Mouse (Mus musculus): Measurements from ENCODE around the gene Rap2b. TPM values are rescaled to one million over a fixed set of nuclear protein-coding genes. Genes with fewer than 3 reads are reported as not detected.

The Rap2b gene
- polyA plus RNA-seq, 1 experiment from 2014 or later: 20.0 TPM

DNA sequence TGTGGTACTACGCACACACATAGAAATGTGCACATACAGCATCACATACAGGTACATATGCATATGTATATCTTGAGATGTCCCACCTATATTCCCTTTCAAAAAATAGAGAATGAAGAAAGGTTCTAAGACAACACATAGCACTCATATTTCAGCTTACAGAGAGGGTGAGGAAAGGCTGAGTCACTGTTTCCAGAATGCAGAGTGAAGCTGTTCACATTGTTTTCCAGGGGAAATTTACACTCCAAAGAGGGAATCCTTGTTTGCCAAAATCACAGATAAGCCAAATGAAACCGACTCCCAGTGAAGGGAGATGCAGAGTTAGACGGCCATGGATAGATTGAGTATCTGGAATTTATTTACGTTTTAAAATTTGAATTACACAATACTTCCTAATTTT, 30.1 kb downstream of the Rap2b start:
- H3K4me1 ChIP-seq: no peaks in the 10 kb centered on the region
- H3K36me3 ChIP-seq: no peaks in the 10 kb centered on the region
- H3K9ac ChIP-seq: no peak overlapping the region
- ATAC-seq (ENCODE audit: insufficient number of reproducible peaks, insufficient read depth, low FRiP score, low TSS enrichment, low read depth): no peak
- no peak overlapping the region for H3K27ac ChIP-seq
- 71% methylated on average over 4 of the region's 4 CpGs for WGBS
- H3K4me2 ChIP-seq: no peak overlapping the region
- no peaks in the 10 kb centered on the region for H3K9me3 ChIP-seq
- no peak overlapping the region for H3K4me3 ChIP-seq
- no peaks in the 10 kb centered on the region for H3K27me3 ChIP-seq

DNA sequence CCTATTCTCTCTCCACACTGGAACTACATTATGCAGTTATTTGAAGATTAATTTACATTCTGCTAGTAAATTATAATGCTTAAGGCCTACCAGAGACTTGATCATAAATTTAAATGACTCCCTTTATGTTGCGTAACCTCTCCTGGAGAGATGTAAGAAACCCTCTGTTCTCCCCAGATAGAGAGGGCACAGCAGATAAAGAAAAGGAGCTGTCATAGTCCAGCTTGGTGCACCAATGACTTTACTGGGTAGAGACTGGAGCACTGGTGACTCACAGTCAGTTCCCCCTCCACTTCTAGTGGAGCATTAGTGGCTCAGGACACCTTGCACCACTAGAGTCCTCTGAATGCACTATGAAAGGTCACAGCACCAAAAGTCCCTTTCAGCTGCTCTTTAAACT, 31.4 kb downstream of the Rap2b start:
- Histone ChIP-seq H3K4me2 (no peak overlapping the region), H3K9ac (no peak overlapping the region), H3K9me3 (no peaks in the 10 kb centered on the region), H3K4me1 (no peaks in the 10 kb centered on the region), H3K36me3 (no peaks in the 10 kb centered on the region), H3K27me3 (no peaks in the 10 kb centered on the region), H3K27ac (no peak overlapping the region), H3K4me3 (no peak overlapping the region)
- ATAC-seq (ENCODE audit: insufficient number of reproducible peaks, insufficient read depth, low FRiP score, low TSS enrichment, low read depth): no peak
- 96% methylated on average over 1 of the region's 1 CpGs for WGBS

DNA sequence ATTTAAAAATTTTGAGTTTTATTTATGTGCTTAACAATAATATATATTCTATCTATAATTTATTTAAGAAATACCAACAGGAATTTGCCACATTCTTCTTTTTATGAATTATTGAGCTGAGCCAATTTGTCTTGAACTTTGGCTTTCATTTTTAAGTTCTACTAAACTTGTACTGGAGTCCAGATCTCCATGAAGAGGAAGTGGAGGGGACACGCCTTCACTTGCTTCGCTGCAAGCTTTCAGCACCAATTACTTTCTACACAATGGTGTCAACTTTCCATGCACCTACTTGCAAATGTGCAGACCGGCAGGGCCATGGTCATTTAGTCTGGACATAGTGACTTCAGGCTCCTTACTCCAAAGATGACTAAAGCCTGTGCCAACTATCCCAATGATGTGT, 32.1 kb downstream of the Rap2b start:
- H3K4me3 ChIP-seq: no peak overlapping the region
- H3K4me1 ChIP-seq: no peaks in the 10 kb centered on the region
- no peak for ATAC-seq (ENCODE audit: insufficient number of reproducible peaks, insufficient read depth, low FRiP score, low TSS enrichment, low read depth)
- H3K9ac ChIP-seq: no peak overlapping the region
- H3K27me3 ChIP-seq: no peaks in the 10 kb centered on the region
- no peak overlapping the region for H3K27ac ChIP-seq
- H3K36me3 ChIP-seq: no peaks in the 10 kb centered on the region
- WGBS: 56% methylated on average over 3 of the region's 3 CpGs
- H3K4me2 ChIP-seq: no peak overlapping the region
- no peaks in the 10 kb centered on the region for H3K9me3 ChIP-seq

DNA sequence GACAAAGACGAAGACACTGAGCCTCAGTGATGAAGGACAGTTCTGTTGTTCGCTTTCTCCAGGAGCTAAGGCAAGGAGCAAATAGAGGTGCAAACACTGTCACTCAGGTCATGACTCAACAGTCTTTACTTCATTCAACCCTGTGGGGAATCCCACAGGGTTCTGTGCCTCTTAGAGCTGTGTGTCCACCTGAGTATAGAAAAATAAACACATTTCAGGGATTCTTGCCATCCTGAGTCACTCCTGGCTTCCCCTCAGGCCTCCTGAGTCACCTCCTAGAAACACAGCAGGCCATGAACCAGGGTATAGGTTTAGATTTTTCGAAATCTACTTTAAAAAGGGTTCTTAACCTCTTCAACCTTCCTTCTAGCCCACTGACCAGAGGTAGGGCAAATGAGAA, 33.9 kb downstream of the Rap2b start:
- no peak overlapping the region for H3K27ac ChIP-seq
- no peaks in the 10 kb centered on the region for H3K36me3 ChIP-seq
- no peaks in the 10 kb centered on the region for H3K4me1 ChIP-seq
- WGBS: 84% methylated on average over 3 of the region's 3 CpGs
- H3K27me3 ChIP-seq: no peaks in the 10 kb centered on the region
- no peak overlapping the region for H3K4me2 ChIP-seq
- H3K9ac ChIP-seq: no peak overlapping the region
- no peak overlapping the region for H3K4me3 ChIP-seq
- ATAC-seq (ENCODE audit: insufficient number of reproducible peaks, insufficient read depth, low FRiP score, low TSS enrichment, low read depth): no peak
- no peaks in the 10 kb centered on the region for H3K9me3 ChIP-seq

DNA sequence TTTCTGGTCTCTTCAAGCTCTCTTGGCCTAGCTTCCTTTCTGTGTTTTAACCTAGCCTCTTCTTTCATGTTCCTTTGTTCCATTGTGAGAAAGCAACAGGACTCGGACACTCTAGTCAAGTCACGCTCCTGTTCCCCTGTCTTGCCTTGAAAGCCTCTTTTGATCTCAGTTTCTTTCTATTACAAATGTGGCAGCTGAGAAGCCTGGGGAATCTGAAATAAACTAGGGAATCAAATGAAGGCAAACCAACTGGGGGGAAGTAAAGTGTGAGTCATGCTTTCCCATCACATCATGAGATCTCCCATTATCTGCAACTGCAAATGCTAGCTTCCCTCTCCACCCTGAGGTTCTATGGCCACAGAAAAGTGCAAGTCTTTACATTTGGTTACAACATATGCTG, 35.3 kb downstream of the Rap2b start:
- Histone ChIP-seq H3K27me3 (no peaks in the 10 kb centered on the region), H3K9ac (no peak overlapping the region), H3K4me1 (0 out of 2 replicates have a peak, but pooled peaks cover 3% of the 10 kb centered on the region), H3K9me3 (no peaks in the 10 kb centered on the region), H3K4me3 (no peak overlapping the region), H3K36me3 (no peaks in the 10 kb centered on the region), H3K4me2 (no peak overlapping the region), H3K27ac (no peak overlapping the region)
- 53% methylated on average over 2 of the region's 2 CpGs for WGBS
- ATAC-seq (ENCODE audit: insufficient number of reproducible peaks, insufficient read depth, low FRiP score, low TSS enrichment, low read depth): no peak

DNA sequence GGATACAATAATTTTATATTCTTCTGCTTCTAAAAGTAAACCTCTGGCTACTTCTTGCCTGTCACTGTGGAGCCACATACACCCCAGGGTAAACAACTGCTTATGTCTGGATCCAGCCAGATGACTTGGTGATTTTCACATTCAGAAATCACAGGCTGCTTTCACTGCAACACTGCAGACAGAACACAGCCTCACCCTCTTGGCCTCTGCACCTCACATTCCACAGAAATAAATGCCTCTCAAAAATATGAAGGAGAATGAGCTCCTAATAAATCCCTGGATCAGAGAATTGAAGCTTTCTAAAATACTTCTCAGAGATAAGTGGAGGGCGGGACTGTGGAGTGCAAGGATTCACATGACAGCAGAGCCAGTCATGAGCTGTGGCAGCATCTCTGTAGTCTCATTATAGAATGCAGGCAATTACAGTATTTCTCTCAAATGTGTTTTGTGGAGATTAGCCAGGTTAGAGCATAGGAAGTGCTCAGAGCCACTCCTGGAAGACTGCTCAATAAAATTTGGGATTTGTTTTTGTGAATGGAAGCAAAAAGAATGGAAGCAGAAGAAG, 39.5 kb downstream of the Rap2b start:
- 35% methylated on average over 1 of the region's 1 CpGs for WGBS
- Histone ChIP-seq H3K9ac (no peak overlapping the region), H3K27ac (no peak overlapping the region), H3K4me1 (0 out of 2 replicates have a peak, but pooled peaks cover 3% of the 10 kb centered on the region), H3K27me3 (no peaks in the 10 kb centered on the region), H3K36me3 (no peaks in the 10 kb centered on the region), H3K9me3 (no peaks in the 10 kb centered on the region), H3K4me2 (no peak overlapping the region), H3K4me3 (no peak overlapping the region)
- no peak for ATAC-seq (ENCODE audit: insufficient number of reproducible peaks, insufficient read depth, low FRiP score, low TSS enrichment, low read depth)

DNA sequence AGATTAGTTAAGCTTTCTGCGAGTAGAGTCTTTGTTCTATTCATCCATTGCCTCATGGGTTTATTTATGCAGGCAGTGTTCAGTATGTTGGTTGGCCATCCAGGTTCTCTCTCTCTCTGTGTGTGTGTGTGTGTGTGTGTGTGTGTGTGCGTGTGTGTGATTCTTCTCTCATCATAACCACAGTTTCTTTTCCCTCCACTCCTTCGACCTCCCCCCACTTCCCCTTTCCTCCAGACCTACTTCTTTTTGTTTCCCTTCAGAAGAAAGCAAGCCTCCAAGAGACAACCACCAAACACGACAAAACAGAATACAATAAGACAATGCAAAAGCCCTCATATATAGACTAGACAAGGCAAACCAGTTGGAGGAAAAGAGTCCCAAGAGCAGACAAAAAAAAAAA, 45.5 kb downstream of the Rap2b start:
- Histone ChIP-seq H3K27ac (no peak overlapping the region), H3K9ac (no peak overlapping the region), H3K9me3 (no peaks in the 10 kb centered on the region), H3K27me3 (no peaks in the 10 kb centered on the region), H3K4me3 (no peak overlapping the region), H3K36me3 (no peaks in the 10 kb centered on the region), H3K4me1 (no peaks in the 10 kb centered on the region), H3K4me2 (no peak overlapping the region)
- WGBS: 77% methylated on average over 4 of the region's 4 CpGs
- no peak for ATAC-seq (ENCODE audit: insufficient number of reproducible peaks, insufficient read depth, low FRiP score, low TSS enrichment, low read depth)

DNA sequence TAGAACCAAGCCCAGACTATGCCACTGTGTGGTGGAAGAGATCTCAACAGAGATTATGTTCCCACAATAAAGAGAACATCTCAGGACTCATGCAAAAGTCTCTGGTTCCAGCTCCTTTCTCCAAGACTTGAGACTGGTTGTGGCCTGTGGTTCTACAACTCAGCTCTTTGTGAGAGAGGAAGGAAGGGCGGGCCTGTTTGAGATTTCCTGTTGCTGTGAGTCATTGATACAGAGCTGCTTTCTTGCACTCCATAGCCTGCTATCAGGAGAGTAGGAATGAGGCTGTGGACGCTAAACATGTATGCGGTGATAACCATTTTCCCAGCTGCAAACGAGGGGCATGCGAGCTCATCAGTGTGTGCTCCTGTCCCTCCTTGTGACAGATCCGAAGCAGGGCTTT, 48.2 kb downstream of the Rap2b start:
- Histone ChIP-seq H3K4me3 (no peak overlapping the region), H3K36me3 (no peaks in the 10 kb centered on the region), H3K4me1 (no peaks in the 10 kb centered on the region), H3K9me3 (no peaks in the 10 kb centered on the region), H3K9ac (no peak overlapping the region), H3K4me2 (no peak overlapping the region), H3K27ac (no peak overlapping the region), H3K27me3 (no peaks in the 10 kb centered on the region)
- 80% methylated on average over 6 of the region's 6 CpGs for WGBS
- no peak for ATAC-seq (ENCODE audit: insufficient number of reproducible peaks, insufficient read depth, low FRiP score, low TSS enrichment, low read depth)

DNA sequence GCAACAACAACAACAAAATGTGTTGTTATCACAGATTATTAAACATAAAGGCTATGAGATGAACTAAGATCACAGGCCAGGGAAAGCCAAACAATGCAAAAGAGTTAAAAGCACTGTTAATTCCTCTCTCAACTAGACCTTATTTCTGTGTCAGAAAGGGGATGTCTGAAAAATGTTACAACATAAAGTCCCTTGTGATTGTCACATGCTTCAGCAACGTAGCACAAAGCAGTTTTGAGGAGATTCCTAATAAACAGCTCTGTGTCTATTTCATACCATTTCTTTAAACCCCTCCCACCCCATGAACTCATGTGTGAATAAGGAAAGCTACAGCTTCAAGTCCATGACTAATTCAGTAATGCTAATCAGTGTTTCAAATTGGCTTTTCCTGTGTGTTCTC, 54.4 kb downstream of the Rap2b start:
- Histone ChIP-seq H3K27ac (no peak overlapping the region), H3K36me3 (no peaks in the 10 kb centered on the region)
- 55% methylated on average over 1 of the region's 1 CpGs for WGBS

More for the DNA sequence above, 54.4 kb downstream of the Rap2b start:
- Histone ChIP-seq H3K9me3 (no peaks in the 10 kb centered on the region), H3K9ac (no peak overlapping the region), H3K27me3 (no peaks in the 10 kb centered on the region), H3K4me2 (no peak overlapping the region), H3K4me3 (no peak overlapping the region), H3K4me1 (peaks cover 3% of the 10 kb centered on the region; the same call in 1 of the 2 replicates)
- no peak for ATAC-seq (ENCODE audit: insufficient number of reproducible peaks, insufficient read depth, low FRiP score, low TSS enrichment, low read depth)

Other genes starting within 250 kb of the Rap2b start
- not detected in 2 replicates for gene B430305J03Rik, start 4.3 kb downstream of the Rap2b start, polyA plus RNA-seq (2015; fragmentation: Nextera tagmentation; extraction: Ambion mirVana)

Data from embryonic facial prominence, embryonic 13.5 days (tissue).